Mouse (Mus musculus): ENCODE data around the gene Prss28. TPM values are rescaled to one million over a fixed set of nuclear protein-coding genes. Genes with fewer than 3 reads are reported as not detected.

Gene Prss28
- not detected for total RNA-seq (2021)
- long read RNA-seq, experiment 1: 0 reads
- long read RNA-seq, experiment 2: 0 reads

GRCm38 (mm10) chr17:25308346-25308745 lies at the start of gene Prss28:
Gene Prss28 (plus strand): TSS chr17:25308646.
- no peak for DNase-seq

GRCm38 (mm10) chr17:25264453-25264852 lies 44.0 kb upstream of the Prss28 start:
- peak; percentile 36 for DNase-seq

DNA sequence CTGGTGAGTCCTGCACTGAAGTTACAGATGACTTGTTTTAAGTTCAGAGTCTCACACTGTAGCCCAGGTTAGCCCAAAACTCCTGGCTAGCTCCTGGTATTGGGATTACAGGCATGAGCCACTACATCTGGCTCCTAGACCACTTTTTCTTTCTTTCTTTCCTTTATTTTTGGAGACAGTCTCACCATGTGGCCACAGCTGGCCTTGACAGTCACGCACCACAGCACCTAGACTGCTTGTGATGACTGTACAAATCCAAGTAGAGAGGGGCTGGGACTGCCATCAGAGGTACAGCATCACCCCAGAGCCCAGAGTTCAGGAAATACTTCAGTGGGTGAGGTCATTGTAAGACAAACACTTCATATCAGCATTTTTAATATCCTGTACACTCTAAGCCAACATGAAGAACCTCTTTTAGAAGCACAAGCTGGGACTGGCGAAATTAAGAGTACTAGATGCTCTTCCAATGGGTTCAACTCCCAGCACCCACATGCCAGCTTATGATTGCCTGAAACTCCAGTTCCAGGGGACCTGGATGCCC lies 37.6 kb upstream of the Prss28 start:
- no peak for DNase-seq

GRCm38 (mm10) chr17:25272326-25272725 lies 36.1 kb upstream of the Prss28 start:
- no peak for DNase-seq

DNA sequence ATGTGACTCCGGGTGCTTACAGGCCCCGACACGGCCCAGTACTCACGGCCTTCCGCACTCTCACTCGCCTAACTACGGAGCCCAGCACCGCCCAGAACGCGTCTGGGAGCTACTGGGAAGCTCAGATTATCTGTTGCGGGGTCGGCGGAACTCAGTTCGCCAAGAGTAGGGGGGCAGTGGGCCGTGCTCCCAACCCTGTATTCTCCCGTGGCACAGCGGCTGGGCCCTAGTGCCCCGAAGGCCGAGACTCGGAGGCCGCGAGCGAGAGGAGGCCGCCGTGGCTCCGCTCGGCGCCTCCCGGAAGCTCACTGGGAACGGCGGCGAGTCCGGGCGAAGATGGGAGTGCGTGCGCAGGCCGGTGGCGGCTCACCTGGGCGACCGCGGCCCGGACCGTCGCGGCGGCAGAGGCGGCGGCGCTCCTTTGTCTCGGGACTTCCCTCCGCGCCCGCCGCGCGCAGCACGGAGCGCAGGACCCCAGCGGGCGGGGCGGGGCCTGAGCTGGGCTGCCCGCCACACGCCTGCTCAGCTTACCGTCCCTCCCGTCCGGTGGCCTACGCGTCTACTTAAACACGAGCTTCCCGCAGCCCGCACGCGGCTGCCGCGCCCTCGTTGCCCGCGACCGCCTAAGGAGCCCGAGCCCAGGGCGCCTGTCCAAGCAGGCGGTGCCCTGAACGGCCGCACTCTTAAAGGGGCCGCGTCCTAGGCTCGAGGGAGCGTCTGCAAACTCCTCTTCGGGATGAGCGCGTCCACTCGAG lies 35.3 kb upstream of the Prss28 start:
- DNase-seq: peak; percentile 82

DNA sequence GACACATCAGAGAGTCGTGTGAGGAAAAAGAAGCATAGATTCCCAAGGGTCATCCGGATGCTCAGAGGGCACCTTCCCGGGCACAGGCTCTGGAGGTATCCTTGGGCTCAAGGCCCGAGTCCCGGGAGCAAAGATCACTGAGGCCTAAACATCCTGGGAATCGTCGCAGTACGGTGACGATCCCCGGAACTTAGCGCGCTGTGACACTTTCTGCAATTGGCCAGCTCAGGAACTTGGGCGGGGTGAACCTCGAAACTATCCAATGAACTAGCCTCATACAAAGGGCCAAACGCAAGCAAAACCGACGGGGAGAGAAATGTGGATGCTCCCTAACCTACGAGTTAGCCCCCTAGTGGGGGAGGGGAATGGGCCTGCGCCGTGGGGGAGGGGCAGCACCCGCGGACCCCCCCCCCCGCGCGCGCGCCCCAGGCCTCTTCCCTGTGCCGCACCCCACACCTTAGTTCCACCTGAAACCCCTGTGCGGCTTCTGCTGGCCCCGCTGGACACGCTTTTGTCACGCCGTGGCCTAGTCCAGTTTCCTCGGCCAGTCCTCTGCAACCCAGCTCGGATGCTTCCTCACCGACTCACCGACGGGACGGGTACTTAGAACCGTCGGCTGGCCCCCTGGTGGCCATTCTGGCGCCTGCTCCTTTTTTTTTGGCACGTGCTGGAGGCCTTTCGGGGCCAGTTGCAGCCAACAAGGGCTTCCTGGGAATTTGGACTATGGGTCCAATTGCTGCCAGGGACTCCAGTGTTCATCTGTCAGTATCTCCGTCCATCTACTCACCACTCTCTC lies 34.5 kb upstream of the Prss28 start:
- peak; percentile 88 for DNase-seq

GRCm38 (mm10) chr17:25274571-25275346 lies 33.7 kb upstream of the Prss28 start, which contains the start of gene Ube2i:
Gene Ube2i (minus strand): TSS chr17:25274622.
- DNase-seq: no peak

DNA sequence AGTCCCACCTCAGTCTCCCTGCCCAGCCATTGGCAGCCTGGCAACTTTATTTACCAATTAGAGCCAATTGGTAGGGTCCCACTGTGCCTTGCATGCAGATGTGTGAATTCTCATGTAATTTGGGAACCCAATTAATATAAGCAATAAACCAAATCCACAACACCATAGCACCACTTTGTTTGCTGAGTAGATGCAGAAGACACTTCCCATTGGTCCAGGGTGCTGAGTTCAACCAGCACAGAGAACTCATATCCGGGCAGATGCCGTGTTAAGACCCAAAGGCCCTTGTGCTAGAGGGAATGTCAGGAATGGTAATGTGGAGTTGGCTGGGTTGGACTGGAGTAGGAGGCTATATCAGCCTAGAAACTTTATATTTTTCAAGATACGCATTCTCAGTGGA lies 32.6 kb upstream of the Prss28 start:
- no peak for DNase-seq

DNA sequence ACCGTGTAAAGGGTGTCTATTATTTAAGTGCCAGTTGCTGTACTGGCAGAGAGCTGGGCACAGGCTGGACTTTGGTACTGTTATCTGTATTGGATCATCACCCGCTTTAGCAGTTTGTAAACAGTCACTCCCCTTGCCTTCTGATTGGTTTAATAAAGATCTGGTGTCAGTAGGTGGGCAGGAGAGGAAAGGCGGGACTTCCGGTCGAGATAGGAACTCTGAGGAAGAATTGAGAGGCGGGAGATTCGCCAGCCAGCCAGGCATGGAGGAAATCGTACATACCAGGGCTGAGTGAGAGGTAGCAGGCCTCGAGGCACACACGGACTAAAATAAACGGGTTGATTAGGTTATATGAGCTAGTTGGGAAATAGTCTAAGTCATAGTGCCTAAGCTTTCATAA lies 26.3 kb upstream of the Prss28 start:
- DNase-seq: peak; percentile 22

- DNase-seq: peak; percentile 58
Measured at GRCm38 (mm10) chr17:25285033-25285432, 23.4 kb upstream of the Prss28 start.

DNA sequence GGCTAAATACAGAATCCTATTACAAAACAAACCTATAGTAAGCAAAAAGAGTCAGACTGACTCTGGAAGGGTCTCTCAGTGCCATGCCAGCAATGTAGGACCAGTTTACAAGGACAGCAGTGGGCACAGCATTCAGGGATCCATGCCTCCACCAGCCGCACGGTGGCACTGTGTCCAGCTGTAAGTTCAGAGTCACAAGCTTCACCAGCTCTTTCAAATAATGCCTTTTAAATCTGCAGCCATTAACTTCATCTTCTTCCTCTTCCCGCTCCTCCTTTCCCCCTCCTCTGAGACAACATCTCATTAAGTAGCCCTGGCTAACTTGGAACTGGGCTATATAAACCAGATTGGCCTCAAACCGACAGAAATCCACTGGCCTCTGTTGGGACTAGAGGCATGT lies 19.6 kb upstream of the Prss28 start:
- DNase-seq: peak; percentile 24

GRCm38 (mm10) chr17:25290411-25290810 lies 18.0 kb upstream of the Prss28 start:
- no peak for DNase-seq

GRCm38 (mm10) chr17:25293495-25293894 lies 15.0 kb upstream of the Prss28 start:
- no peak for DNase-seq

GRCm38 (mm10) chr17:25294111-25294510 lies 14.3 kb upstream of the Prss28 start:
- DNase-seq: no peak

DNA sequence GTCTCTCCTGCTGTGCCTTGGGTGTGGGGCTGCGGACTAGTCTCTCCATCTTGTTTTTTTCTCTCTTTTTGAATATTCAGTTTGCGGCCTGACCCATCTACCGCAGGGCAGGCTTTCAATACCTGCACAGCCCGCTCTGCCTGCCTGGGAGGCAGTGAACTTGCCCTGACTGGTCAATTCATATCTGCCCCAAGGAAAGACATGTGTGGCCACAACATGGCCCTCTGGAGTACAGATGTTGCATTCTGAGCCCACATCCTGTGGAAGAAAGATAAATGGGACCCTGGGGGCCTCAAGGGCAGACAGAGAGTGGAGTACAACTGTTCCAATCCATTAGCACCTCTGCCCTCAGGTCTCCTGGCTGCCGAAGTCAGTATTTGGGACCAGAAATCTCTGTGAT lies 10.4 kb upstream of the Prss28 start, which contains the start of gene Prss34:
Prss34 (plus strand) TSS at position 301 of the 400 bp plus-strand sequence.
- no peak for DNase-seq

- DNase-seq: no peak
Measured at GRCm38 (mm10) chr17:25318354-25318753, 9.9 kb downstream of the Prss28 start, which contains the start of gene Prss29. Gene Prss29 (plus strand): TSS chr17:25318654.

DNA sequence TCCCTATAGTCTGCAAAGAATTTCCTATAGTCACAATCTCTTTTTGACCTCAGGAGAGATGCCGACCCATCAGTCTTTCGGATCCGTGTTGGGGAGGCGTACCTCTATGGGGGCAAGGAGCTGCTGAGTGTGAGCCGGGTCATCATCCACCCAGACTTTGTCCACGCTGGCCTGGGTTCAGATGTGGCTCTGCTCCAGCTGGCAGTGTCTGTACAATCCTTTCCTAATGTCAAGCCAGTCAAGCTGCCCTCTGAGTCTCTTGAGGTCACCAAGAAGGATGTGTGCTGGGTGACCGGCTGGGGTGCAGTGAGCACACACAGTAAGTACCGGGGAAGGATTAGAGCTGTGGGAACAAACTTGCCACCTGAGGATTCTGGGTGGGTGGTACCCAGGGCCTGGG lies 12.4 kb downstream of the Prss28 start:
- DNase-seq: no peak

DNA sequence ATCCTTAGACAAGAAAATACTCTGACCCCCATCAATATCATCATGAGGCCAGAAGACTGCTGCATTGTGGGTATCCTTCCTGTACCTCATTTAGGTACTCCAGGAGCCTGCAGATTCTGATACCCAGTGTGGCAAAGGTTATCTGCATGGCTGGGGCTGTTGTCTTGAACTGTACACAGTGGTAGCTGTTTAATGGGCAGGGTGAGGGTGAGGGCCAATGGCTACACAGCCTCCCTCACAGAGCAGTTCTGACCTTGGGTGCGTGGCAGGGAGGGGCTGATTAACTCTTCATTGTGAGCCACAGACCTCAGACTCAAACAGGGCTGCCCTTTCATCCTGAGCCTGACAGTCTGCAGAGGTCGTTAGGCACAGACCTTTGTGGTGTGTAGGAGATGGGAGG lies 14.5 kb downstream of the Prss28 start:
- no peak for DNase-seq

- DNase-seq: no peak
Measured at GRCm38 (mm10) chr17:25332321-25332720, 23.9 kb downstream of the Prss28 start.

GRCm38 (mm10) chr17:25333943-25334342 lies 25.5 kb downstream of the Prss28 start:
- peak; percentile 67 for DNase-seq

- DNase-seq: no peak
Measured at GRCm38 (mm10) chr17:25338218-25338617, 29.8 kb downstream of the Prss28 start.

DNA sequence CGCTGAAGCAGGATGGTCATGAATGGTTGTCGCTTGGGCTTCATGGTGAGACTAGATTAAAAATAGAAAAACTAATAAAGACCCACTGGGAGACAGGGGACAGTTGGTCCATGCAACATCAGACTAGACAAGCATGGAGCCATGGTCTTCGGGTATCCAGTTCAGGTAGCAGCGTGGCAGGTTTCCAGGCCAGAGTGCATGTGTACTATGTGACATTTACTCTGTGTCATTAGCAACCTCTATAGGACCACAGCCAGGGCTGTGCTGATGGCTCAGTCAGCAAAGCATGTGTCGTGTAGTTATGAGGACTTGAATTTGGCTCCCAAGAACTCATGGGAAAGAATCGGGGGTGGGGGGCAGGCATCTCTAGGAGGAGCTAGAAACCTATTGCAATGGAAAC lies 31.6 kb downstream of the Prss28 start:
- DNase-seq: no peak

Data from gastrocnemius, postnatal 10 days (tissue).